Mouse (Mus musculus) embryonic facial prominence, embryonic 12.5 days (tissue): Measurements from ENCODE around the gene Helz2. TPM values are rescaled to one million over a fixed set of nuclear protein-coding genes. Genes with fewer than 3 reads are reported as not detected.
"Not testable (repeated sequence)": the region's sequence is repeated elsewhere in the genome, so short reads cannot be mapped to it uniquely, and the experiment has no call there.

Experiments used
- ATAC-seq: fragments of 200-750 bp; cut with Nextera tagmentation; 2 replicates; pipeline ENCODE4 v1.8.0; 2017; ENCODE audit not compliant: insufficient number of reproducible peaks, insufficient read depth, low FRiP score, low TSS enrichment
- H3K27ac ChIP-seq: fragments of 300-500 bp; sonication (generic); 2 replicates; pipeline ENCODE4 v1.5.1; 2016; ENCODE audit warnings: mild to moderate bottlenecking
- H3K27me3 ChIP-seq: fragments of 300-500 bp; sonication (generic); 2 replicates; pipeline ENCODE4 v1.6.1; 2016; ENCODE audit warnings: mild to moderate bottlenecking, moderate library complexity
- H3K36me3 ChIP-seq: fragments of 300-500 bp; sonication (generic); 2 replicates; pipeline ENCODE4 v1.6.1; 2016; ENCODE audit warnings: mild to moderate bottlenecking
- H3K4me1 ChIP-seq: fragments of 300-500 bp; sonication (generic); 2 replicates; pipeline ENCODE4 v1.6.1; 2016
- H3K4me2 ChIP-seq: fragments of 300-500 bp; sonication (generic); replicated peaks from 2 replicates; pipeline ENCODE4 v1.6.1; 2016; ENCODE audit warnings: mild to moderate bottlenecking, moderate library complexity
- H3K4me3 ChIP-seq: fragments of 300-500 bp; sonication (generic); 2 replicates; pipeline ENCODE4 v1.5.1; 2016; ENCODE audit warnings: mild to moderate bottlenecking
- H3K9ac ChIP-seq: fragments of 300-500 bp; sonication (generic); 2 replicates; pipeline ENCODE4 v1.6.1; 2016; ENCODE audit warnings: mild to moderate bottlenecking, moderate library complexity
- H3K9me3 ChIP-seq: fragments of 300-500 bp; sonication (generic); 2 replicates; pipeline ENCODE4 v1.6.1; 2016; ENCODE audit warnings: mild to moderate bottlenecking, moderate library complexity
- WGBS: fragments of 180-500 bp; shearing (Covaris S2); methylation state at CpG from one replicate; pipeline ENCODE4 v1.1.7; 2016; 5-methylcytosine and 5-hydroxymethylcytosine counted together
- polyA plus RNA-seq: library from polyadenylated mRNA; unstranded; fragments of >200 nt; fragmentation: Nextera tagmentation; extraction: Ambion mirVana; gene quantifications from 2 replicates; pipeline ENCODE4 v1.2.1, GENCODE M21; 2016

The Helz2 gene
- polyA plus RNA-seq, 1 experiment from 2014 or later, result 1.0 TPM

DNA sequence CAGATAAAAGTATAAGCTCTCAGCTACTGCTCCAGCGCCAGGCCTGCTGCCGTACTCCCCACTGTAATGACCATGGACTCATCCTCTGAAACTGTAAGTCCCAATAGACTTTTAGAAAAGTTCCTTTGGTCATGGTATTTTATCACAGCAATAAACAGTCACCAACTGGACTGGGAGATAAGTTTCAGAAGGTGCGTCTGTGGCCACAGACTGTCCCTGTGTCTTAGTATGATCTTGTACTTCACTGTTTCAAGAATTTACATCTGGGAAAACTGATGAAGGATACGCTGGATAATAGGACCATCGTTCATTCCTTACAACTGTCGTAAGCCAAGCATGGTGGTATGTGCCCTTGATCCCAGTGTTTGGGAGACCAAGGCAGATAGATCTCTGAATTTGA is 25.8 kb downstream of the Helz2 start:
- WGBS, result 91% methylated on average over 6 of the region's 6 CpGs
- peaks cover 15% of the 10 kb centered on the region for H3K4me1 ChIP-seq
- no peak for ATAC-seq
- no peak overlapping the region for H3K4me2 ChIP-seq
- H3K36me3 ChIP-seq, result no peaks in the 10 kb centered on the region
- H3K27me3 ChIP-seq, result peaks cover 35% of the 10 kb centered on the region
- no peaks in the 10 kb centered on the region for H3K9me3 ChIP-seq
- no peak overlapping the region for H3K9ac ChIP-seq
- H3K27ac ChIP-seq, result no peak overlapping the region
- H3K4me3 ChIP-seq, result no peak overlapping the region

DNA sequence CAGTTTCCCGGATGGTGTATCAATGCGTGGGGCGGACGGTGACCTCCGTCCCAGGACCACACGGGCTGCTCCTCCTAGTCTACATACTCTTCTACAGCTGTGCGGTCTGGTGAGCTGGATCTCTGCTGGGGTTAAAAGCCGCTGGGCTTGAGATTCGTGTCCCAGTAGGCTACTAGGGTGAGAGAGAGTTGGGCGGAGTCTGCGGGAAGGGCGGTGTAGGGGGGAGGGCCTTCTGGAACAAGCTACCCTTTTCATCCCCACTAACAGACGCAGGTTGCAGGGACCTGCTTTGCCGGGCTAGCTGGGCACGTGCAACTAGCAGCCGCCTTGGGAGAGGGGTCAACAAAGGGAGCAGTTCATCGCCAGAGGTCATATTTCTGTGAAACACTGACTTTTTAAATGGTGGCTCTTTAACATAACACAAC is 28.8 kb downstream of the Helz2 start, which contains the start of gene Srms:
Gene Srms (minus strand): TSS at position 165 of the 425 bp plus-strand sequence.
- H3K4me2 ChIP-seq, result peak within 1 kb of the TSS; percentile 50
- H3K4me3 ChIP-seq, result peak within 1 kb of the TSS; percentile 29
- WGBS, result 2% methylated on average over 17 of the region's 17 CpGs
- H3K27ac ChIP-seq, result no peak within 1 kb of the TSS
- peaks cover 39% of the 10 kb centered on the region for H3K27me3 ChIP-seq
- no peaks in the 10 kb centered on the region for H3K9me3 ChIP-seq
- H3K9ac ChIP-seq, result 0 out of 2 replicates have a peak within 1 kb of the TSS, but pooled peaks have one; percentile 19
- H3K36me3 ChIP-seq, result no peaks in the 10 kb centered on the region
- no peak for ATAC-seq
- H3K4me1 ChIP-seq, result peaks cover 7% of the 10 kb centered on the region

DNA sequence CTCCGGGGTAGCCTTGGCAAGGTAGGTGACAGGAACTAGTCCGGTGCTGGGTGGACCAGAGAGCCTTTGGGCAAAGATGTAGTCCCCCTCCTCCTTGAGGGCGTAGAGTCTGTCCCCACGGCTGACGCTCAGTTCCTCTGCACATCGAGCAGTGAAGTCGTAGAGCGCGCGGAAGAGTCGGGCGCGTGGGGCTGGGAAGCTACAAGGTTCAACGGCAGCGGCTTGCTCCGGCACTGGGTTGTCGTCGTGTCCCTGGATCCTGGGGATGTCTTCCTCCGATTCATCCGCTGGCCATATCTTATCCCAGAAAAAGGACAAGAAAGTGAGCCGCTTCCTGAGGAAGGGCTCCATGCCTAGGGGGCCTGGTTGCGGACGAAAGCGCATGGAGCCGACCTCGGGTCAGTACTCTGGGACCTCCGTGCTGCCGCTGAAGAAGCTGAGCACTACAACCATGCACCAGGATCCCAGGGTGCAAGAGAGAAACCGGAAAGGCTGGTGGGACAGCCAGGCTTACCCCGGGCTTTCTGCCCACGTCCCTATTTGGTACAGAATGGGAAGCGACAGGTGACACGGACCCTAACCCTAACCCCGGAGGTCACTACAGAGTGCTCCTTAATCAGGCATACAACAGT is 29.3 kb downstream of the Helz2 start:
- Histone ChIP-seq H3K27me3 (peaks cover 39% of the 10 kb centered on the region), H3K9ac (0 out of 2 replicates have a peak overlapping the region, but pooled peaks have one; percentile 19)
- ATAC-seq, result no peak

DNA sequence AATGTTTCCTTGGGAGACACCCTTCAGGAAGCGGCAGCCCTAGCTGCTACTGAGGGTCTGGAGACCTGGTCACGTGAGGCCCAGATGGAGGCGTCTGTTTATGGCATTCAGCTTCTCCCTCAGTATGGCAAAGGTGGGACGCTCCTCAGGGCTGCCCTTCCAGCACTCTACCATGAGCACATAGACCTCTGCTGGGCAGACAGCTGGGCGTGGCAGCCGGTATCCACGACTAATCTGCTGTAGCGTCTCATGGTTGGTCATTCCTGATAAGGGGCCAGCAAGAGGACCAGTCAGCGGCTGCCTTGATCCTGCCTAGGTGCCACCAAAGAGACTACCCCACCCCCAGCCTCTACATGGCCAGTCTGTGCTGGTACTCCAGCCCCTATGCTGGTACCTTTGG is 35.7 kb downstream of the Helz2 start:
- Histone ChIP-seq H3K36me3 (no peaks in the 10 kb centered on the region), H3K27ac (no peak overlapping the region), H3K9ac (no peak overlapping the region), H3K27me3 (peaks cover 5% of the 10 kb centered on the region), H3K4me1 (no peaks in the 10 kb centered on the region), H3K4me3 (no peak overlapping the region), H3K9me3 (no peaks in the 10 kb centered on the region), H3K4me2 (no peak overlapping the region)
- no peak for ATAC-seq
- WGBS, result 81% methylated on average over 9 of the region's 9 CpGs

More for the DNA sequence above, 29.3 kb downstream of the Helz2 start:
- no peak overlapping the region for H3K27ac ChIP-seq
- H3K9me3 ChIP-seq, result no peaks in the 10 kb centered on the region
- peak overlapping the region; percentile 50 for H3K4me2 ChIP-seq
- peaks cover 7% of the 10 kb centered on the region for H3K4me1 ChIP-seq
- 3% methylated on average over 34 of the region's 34 CpGs for WGBS
- peak overlapping the region; percentile 29 for H3K4me3 ChIP-seq
- no peaks in the 10 kb centered on the region for H3K36me3 ChIP-seq

DNA sequence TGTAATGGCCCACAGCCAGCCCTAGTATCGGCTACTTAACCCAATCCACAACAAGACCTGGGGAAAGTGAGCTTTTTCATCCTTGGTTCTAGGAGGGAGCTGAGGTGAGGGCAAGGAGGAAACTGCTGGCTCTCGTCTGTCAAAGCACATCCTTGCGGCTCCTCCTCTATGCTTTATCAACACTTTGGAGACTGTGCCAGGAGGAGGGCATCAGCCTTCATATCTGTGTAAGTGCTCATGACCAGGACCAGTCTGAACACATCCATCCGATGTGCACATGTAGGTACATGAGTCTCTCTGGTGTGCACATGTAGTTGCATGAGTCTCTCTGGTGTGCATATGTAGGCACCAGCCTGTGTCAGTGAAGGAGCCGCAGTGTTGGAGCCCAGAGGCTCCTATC is 36.1 kb downstream of the Helz2 start:
- H3K9ac ChIP-seq, result no peak overlapping the region
- no peak for ATAC-seq
- no peak overlapping the region for H3K4me2 ChIP-seq
- 84% methylated on average over 5 of the region's 5 CpGs for WGBS
- peaks cover 3% of the 10 kb centered on the region for H3K27me3 ChIP-seq
- no peaks in the 10 kb centered on the region for H3K36me3 ChIP-seq
- H3K27ac ChIP-seq, result no peak overlapping the region
- H3K4me1 ChIP-seq, result no peaks in the 10 kb centered on the region
- H3K4me3 ChIP-seq, result no peak overlapping the region
- H3K9me3 ChIP-seq, result no peaks in the 10 kb centered on the region

DNA sequence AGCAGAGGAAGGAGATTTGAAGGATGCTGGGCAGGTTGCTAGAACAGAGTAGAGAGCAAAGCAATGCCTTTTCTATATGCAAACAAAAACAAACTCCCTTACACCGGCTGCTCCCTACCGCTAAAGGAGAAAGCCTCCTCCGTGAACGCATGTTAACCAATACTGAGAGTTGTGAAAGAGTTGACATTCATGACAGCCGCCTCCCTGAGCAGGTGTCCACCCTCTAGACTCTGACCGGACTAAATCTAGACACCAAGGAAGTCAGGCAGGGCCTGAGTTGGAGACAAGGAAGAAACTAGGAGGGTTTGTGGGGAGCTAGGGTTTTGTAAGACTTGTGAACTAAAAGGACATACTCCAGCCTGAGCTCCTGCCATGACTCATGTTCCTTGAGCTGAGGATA is 38.9 kb downstream of the Helz2 start:
- H3K27ac ChIP-seq, result no peak overlapping the region
- no peaks in the 10 kb centered on the region; the same call in none of the 2 replicates for H3K27me3 ChIP-seq
- no peak overlapping the region for H3K4me3 ChIP-seq
- 81% methylated on average over 6 of the region's 6 CpGs for WGBS
- H3K36me3 ChIP-seq, result no peaks in the 10 kb centered on the region
- no peak overlapping the region for H3K4me2 ChIP-seq
- no peaks in the 10 kb centered on the region for H3K9me3 ChIP-seq
- H3K4me1 ChIP-seq, result no peaks in the 10 kb centered on the region
- H3K9ac ChIP-seq, result no peak overlapping the region
- ATAC-seq, result no peak

DNA sequence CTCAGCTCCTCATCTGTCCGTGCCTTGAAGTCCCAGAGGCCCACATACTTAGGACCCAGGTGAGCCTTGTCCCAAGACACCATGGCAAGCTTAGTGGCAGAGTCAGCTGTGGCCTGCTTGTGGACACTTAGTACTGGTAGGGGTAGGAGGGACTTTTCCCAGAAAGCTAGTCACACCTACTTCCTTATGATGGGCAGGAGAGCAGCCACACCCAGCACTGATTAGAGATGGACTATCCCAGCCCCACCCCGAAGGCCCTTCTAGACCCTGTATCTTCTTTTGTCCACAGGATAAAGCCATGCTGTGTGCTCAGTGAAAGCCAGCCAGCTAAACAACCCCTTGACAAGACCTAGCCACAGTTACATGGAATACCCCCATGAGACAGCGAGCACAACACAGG is 39.4 kb downstream of the Helz2 start, which contains the start of gene Ptk6:
Gene Ptk6 (minus strand): TSS at position 368 of the 400 bp plus-strand sequence.
- Histone ChIP-seq H3K27ac (no peak within 1 kb of the TSS), H3K27me3 (no peaks in the 10 kb centered on the region; the same call in none of the 2 replicates), H3K9me3 (no peaks in the 10 kb centered on the region), H3K4me1 (no peaks in the 10 kb centered on the region), H3K4me2 (no peak within 1 kb of the TSS), H3K9ac (no peak within 1 kb of the TSS), H3K36me3 (no peaks in the 10 kb centered on the region), H3K4me3 (no peak within 1 kb of the TSS)
- 83% methylated on average over 3 of the region's 3 CpGs for WGBS
- no peak for ATAC-seq

DNA sequence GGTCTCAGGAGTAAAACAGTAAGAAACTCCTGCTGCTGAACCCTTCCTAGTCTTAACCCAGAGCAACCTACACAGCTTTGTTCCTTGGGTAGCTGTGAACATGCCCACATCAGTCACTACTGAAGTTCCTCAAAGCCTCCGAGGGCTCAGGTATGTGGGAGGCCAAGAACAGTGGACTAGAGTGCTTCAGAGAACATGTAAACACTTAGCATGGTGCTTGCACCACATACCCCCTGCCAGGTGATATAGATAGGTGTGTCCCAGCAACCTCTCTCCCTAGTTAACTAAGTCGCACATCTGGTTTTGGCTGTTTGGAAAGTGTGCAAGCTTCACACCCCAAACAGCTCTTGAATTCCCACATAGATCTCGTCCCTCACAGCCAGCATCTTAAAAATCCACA is 40.2 kb downstream of the Helz2 start:
- H3K4me2 ChIP-seq, result no peak overlapping the region
- H3K9me3 ChIP-seq, result no peaks in the 10 kb centered on the region
- H3K9ac ChIP-seq, result no peak overlapping the region
- H3K36me3 ChIP-seq, result no peaks in the 10 kb centered on the region
- no peaks in the 10 kb centered on the region; the same call in none of the 2 replicates for H3K27me3 ChIP-seq
- no peak overlapping the region for H3K4me3 ChIP-seq
- no peak overlapping the region for H3K27ac ChIP-seq
- 75% methylated on average over 3 of the region's 3 CpGs for WGBS
- H3K4me1 ChIP-seq, result no peaks in the 10 kb centered on the region
- no peak for ATAC-seq

DNA sequence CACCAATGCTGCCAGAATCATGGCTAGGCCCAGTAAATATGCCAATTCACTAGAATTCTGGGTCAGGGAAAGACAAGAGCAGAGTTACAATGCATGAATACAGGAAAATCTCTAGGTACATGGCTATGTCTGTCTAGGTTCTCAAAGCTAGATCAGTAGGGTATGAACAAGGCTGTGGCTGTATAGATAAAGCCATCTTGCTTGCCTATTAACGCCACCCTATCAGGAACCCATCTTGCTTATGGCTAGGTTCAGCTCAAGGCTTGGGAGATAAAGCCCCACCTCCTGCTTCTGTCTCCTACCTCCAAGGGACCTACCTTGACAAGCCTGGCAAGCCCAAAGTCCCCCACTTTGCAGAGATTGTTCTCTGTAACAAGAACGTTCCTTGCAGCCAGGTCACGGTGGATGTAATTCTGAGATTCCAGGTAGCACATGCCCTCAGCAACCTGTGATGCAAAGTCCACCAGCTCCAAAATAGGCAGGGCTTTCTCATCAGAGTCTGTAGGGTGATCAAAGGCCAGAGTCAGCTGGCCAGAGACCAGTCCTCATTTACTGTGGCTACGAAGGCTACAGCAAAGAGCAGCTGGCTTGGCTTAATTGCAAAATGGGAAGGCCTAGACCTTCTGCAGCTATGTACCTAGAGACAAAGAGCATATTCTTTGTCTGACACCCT is 45.1 kb downstream of the Helz2 start:
- no peak overlapping the region for H3K4me2 ChIP-seq
- no peak overlapping the region for H3K9ac ChIP-seq
- no peak for ATAC-seq
- H3K9me3 ChIP-seq, result no peaks in the 10 kb centered on the region
- H3K4me3 ChIP-seq, result no peak overlapping the region
- no peak overlapping the region for H3K27ac ChIP-seq
- WGBS, result 79% methylated on average over 4 of the region's 4 CpGs
- no peaks in the 10 kb centered on the region for H3K36me3 ChIP-seq
- H3K4me1 ChIP-seq, result no peaks in the 10 kb centered on the region
- no peaks in the 10 kb centered on the region for H3K27me3 ChIP-seq

DNA sequence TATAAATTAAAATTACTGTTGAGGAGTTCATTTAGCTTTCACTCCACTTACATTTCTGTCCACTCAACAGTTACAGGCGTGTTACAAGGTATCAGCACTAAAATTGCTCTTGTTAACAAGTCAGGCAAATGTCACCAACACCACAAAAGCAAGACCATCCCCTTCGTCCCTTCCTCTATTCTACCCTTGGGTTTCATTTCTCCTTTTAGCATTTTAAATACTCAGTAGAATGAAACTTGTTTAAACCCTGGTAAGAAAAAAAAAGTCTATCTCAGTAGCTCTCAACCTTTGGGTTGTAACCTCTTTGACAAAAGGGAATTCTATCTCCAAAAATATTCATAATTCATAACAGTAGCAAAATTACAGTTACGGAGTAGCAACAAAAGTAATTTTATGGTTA is 48.8 kb downstream of the Helz2 start:
- Histone ChIP-seq H3K4me3 (no peak overlapping the region), H3K9ac (no peak overlapping the region), H3K4me1 (peaks cover 10% of the 10 kb centered on the region), H3K36me3 (peaks cover 8% of the 10 kb centered on the region; the same call in 1 of the 2 replicates), H3K9me3 (no peaks in the 10 kb centered on the region), H3K4me2 (no peak overlapping the region), H3K27me3 (no peaks in the 10 kb centered on the region), H3K27ac (no peak overlapping the region)
- ATAC-seq, result no peak
- 73% methylated on average over 3 of the region's 3 CpGs for WGBS

DNA sequence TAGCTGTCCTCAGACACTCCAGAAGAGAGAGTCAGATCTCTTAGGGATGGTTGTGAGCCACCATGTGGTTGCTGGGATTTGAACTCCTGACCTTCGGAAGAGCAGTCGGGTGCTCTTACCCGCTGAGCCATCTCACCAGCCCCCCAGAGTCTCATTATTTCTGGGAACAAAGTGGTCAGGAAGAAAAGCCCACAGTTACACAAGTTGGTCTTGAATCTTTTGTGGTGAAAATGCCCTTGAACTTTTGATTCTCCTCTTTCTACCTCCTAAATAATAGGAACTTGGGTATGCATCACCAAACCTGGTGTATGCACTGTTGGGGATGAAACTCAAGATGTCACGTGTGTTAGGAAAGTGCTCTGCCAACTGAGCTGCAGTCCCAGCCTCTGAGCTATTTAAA is 49.9 kb downstream of the Helz2 start:
- Histone ChIP-seq H3K9me3 (no peaks in the 10 kb centered on the region), H3K27me3 (no peaks in the 10 kb centered on the region), H3K4me3 (no peak overlapping the region), H3K27ac (no peak overlapping the region), H3K4me1 (peaks cover 10% of the 10 kb centered on the region), H3K4me2 (no peak overlapping the region), H3K9ac (no peak overlapping the region), H3K36me3 (peaks cover 8% of the 10 kb centered on the region; the same call in 1 of the 2 replicates)
- 65% methylated on average over 4 of the region's 4 CpGs for WGBS
- no peak for ATAC-seq

DNA sequence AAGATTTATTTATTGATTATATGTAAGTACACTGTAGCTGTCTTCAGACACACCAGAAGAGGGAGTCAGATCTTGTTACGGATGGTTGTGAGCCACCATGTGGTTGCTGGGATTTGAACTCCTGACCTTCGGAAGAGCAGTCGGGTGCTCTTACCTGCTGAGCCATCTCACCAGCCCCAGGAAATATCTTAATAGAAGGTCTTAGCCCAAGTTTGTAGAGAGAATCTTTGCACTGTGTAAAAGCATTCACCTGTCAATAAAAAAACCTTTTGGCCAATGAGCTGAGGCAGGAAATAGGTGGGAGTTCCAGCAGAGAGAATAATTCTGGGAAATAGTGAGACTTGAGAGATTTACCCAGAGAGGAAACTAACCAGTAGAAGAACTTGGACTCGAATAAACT is 50.4 kb downstream of the Helz2 start:
- H3K9ac ChIP-seq, H3K27me3 ChIP-seq, ATAC-seq, H3K4me1 ChIP-seq, H3K4me2 ChIP-seq, H3K36me3 ChIP-seq, H3K4me3 ChIP-seq, H3K9me3 ChIP-seq, H3K27ac ChIP-seq: not testable (repeated sequence)
- WGBS, result 76% methylated on average over 4 of the region's 4 CpGs
